Mouse (Mus musculus): ENCODE data around the gene Aif1.

Aif1 gene

GRCm38 (mm10) chr17:35166352-35167035 lies 9.4 kb downstream of the Aif1 start:
- peak in 1 of 2 experiments; percentile 54 for DNase-seq (ENCODE audit: low spot score in 2 of 2)

GRCm38 (mm10) chr17:35165451-35166155 lies 10.3 kb downstream of the Aif1 start:
- no peak for DNase-seq (ENCODE audit: low spot score in 2 of 2)

- peak; percentile 99 for DNase-seq (ENCODE audit: low spot score in 2 of 2)
These were observed 11.1 kb downstream of the Aif1 start, which contains the start of gene Prrc2a for GRCm38 (mm10) chr17:35164568-35165450. TSS of gene Prrc2a (minus strand) at chr17:35164897.

GRCm38 (mm10) chr17:35164218-35164567 lies 11.7 kb downstream of the Aif1 start:
- no peak for DNase-seq (ENCODE audit: low spot score in 2 of 2)

- DNase-seq (ENCODE audit: low spot score in 2 of 2): no peak
These were observed 12.4 kb downstream of the Aif1 start for GRCm38 (mm10) chr17:35163326-35164081.

- DNase-seq (ENCODE audit: low spot score in 2 of 2): no peak
These were observed 13.1 kb downstream of the Aif1 start for GRCm38 (mm10) chr17:35162730-35163129.

- DNase-seq (ENCODE audit: low spot score in 2 of 2): no peak
These were observed 13.7 kb downstream of the Aif1 start for GRCm38 (mm10) chr17:35162121-35162520.

GRCm38 (mm10) chr17:35161421-35161820 lies 14.4 kb downstream of the Aif1 start:
- no peak for DNase-seq (ENCODE audit: low spot score in 2 of 2)

GRCm38 (mm10) chr17:35159638-35160037 lies 16.2 kb downstream of the Aif1 start:
- DNase-seq (ENCODE audit: low spot score in 2 of 2): no peak

GRCm38 (mm10) chr17:35158850-35159593 lies 16.8 kb downstream of the Aif1 start:
- DNase-seq (ENCODE audit: low spot score in 2 of 2): no peak

GRCm38 (mm10) chr17:35157661-35158175 lies 18.1 kb downstream of the Aif1 start:
- DNase-seq (ENCODE audit: low spot score in 2 of 2): no peak

- DNase-seq (ENCODE audit: low spot score in 2 of 2): no peak
These were observed 18.6 kb downstream of the Aif1 start for GRCm38 (mm10) chr17:35157254-35157653.

- DNase-seq (ENCODE audit: low spot score in 2 of 2): no peak
These were observed 19.2 kb downstream of the Aif1 start for GRCm38 (mm10) chr17:35156461-35157200.

- DNase-seq (ENCODE audit: low spot score in 2 of 2): no peak
These were observed 20.4 kb downstream of the Aif1 start for GRCm38 (mm10) chr17:35155451-35155850.

GRCm38 (mm10) chr17:35154616-35155015 lies 21.3 kb downstream of the Aif1 start:
- DNase-seq (ENCODE audit: low spot score in 2 of 2): no peak

GRCm38 (mm10) chr17:35153931-35154330 lies 21.9 kb downstream of the Aif1 start:
- DNase-seq (ENCODE audit: low spot score in 2 of 2): no peak

GRCm38 (mm10) chr17:35153077-35153476 lies 22.8 kb downstream of the Aif1 start:
- no peak for DNase-seq (ENCODE audit: low spot score in 2 of 2)

- no peak for DNase-seq (ENCODE audit: low spot score in 2 of 2)
These were observed 23.7 kb downstream of the Aif1 start for GRCm38 (mm10) chr17:35152121-35152520.

GRCm38 (mm10) chr17:35147922-35148639 lies 27.8 kb downstream of the Aif1 start:
- no peak for DNase-seq (ENCODE audit: low spot score in 2 of 2)
